Mouse (Mus musculus): Measurements from ENCODE around the gene Mylk3. TPM values are rescaled to one million over a fixed set of nuclear protein-coding genes. Genes with fewer than 3 reads are reported as not detected.

Gene Mylk3
- total RNA-seq, 2 experiments from 2014 or later: 3.6 to 5.2 TPM

GRCm38 (mm10) chr8:85380123-85380823 lies 5.9 kb downstream of the Mylk3 start:
- Histone ChIP-seq H3K27ac (no peak overlapping the region), H3K4me3 (no peak overlapping the region)
- no peak for TF ChIP-seq CTCF (IDR thresholded peaks at IDR 0.05)
- intact Hi-C loops (cut with DNase I): no loop called here
- no peak for DNase-seq (ENCODE audit: extremely low spot score in 1 of 2, low spot score in 2 of 2)

GRCm38 (mm10) chr8:85379142-85379781 lies 6.9 kb downstream of the Mylk3 start:
- DNase-seq (ENCODE audit: extremely low spot score in 1 of 2, low spot score in 2 of 2): no peak
- Histone ChIP-seq H3K4me3 (no peak overlapping the region), H3K27ac (no peak overlapping the region)
- TF ChIP-seq CTCF (IDR thresholded peaks at IDR 0.05): no peak
- intact Hi-C loops (cut with DNase I): no loop called here

- no peak for DNase-seq (ENCODE audit: extremely low spot score in 1 of 2, low spot score in 2 of 2)
- TF ChIP-seq CTCF (IDR thresholded peaks at IDR 0.05): no peak
- no peak overlapping the region for H3K27ac ChIP-seq
- intact Hi-C loops (cut with DNase I): no loop called here
- no peak overlapping the region for H3K4me3 ChIP-seq
Measured at GRCm38 (mm10) chr8:85376516-85376915, 9.6 kb downstream of the Mylk3 start.

GRCm38 (mm10) chr8:85374286-85374685 lies 11.9 kb downstream of the Mylk3 start:
- H3K4me3 ChIP-seq: no peak overlapping the region
- intact Hi-C loops (cut with DNase I): no loop called here
- DNase-seq (ENCODE audit: extremely low spot score in 1 of 2, low spot score in 2 of 2): no peak
- no peak overlapping the region for H3K27ac ChIP-seq
- no peak for TF ChIP-seq CTCF (IDR thresholded peaks at IDR 0.05)

- no peak for DNase-seq (ENCODE audit: extremely low spot score in 1 of 2, low spot score in 2 of 2)
- Histone ChIP-seq H3K27ac (no peak overlapping the region), H3K4me3 (no peak overlapping the region)
- intact Hi-C loops (cut with DNase I): no loop called here
- TF ChIP-seq CTCF (IDR thresholded peaks at IDR 0.05): no peak
Measured at GRCm38 (mm10) chr8:85373435-85374039, 12.6 kb downstream of the Mylk3 start.

- no peak for DNase-seq (ENCODE audit: extremely low spot score in 1 of 2, low spot score in 2 of 2)
- peak overlapping the region; percentile 24; the same call in 1 of the 2 replicates for H3K27ac ChIP-seq
- no peak for TF ChIP-seq CTCF (IDR thresholded peaks at IDR 0.05)
- intact Hi-C loops (cut with DNase I): no loop called here
- no peak overlapping the region for H3K4me3 ChIP-seq
Measured at GRCm38 (mm10) chr8:85372465-85372839, 13.7 kb downstream of the Mylk3 start.

- intact Hi-C loops (cut with DNase I): no loop called here
- no peak for TF ChIP-seq CTCF (IDR thresholded peaks at IDR 0.05)
- Histone ChIP-seq H3K4me3 (no peak overlapping the region), H3K27ac (peak overlapping the region; percentile 24; the same call in 1 of the 2 replicates)
- DNase-seq (ENCODE audit: extremely low spot score in 1 of 2, low spot score in 2 of 2): peak in 1 of 2 experiments; percentile 28
Measured at GRCm38 (mm10) chr8:85371736-85372464, 14.2 kb downstream of the Mylk3 start.

- intact Hi-C loops (cut with DNase I): no loop called here
- TF ChIP-seq CTCF (IDR thresholded peaks at IDR 0.05): no peak
- H3K27ac ChIP-seq: no peak overlapping the region
- no peak for DNase-seq (ENCODE audit: extremely low spot score in 1 of 2, low spot score in 2 of 2)
- H3K4me3 ChIP-seq: no peak overlapping the region
Measured at GRCm38 (mm10) chr8:85365176-85365575, 21.0 kb downstream of the Mylk3 start.

- intact Hi-C loops (cut with DNase I): no loop called here
- no peak for TF ChIP-seq CTCF (IDR thresholded peaks at IDR 0.05)
- Histone ChIP-seq H3K27ac (no peak overlapping the region), H3K4me3 (no peak overlapping the region)
- DNase-seq (ENCODE audit: extremely low spot score in 1 of 2, low spot score in 2 of 2): no peak
Measured at GRCm38 (mm10) chr8:85364628-85365027, 21.5 kb downstream of the Mylk3 start.

- Histone ChIP-seq H3K4me3 (no peak overlapping the region), H3K27ac (no peak overlapping the region)
- no peak for DNase-seq (ENCODE audit: extremely low spot score in 1 of 2, low spot score in 2 of 2)
- TF ChIP-seq CTCF (IDR thresholded peaks at IDR 0.05): no peak
- intact Hi-C loops (cut with DNase I): no loop called here
Measured at GRCm38 (mm10) chr8:85363406-85363805, 22.7 kb downstream of the Mylk3 start.

GRCm38 (mm10) chr8:85362211-85362610 lies 23.9 kb downstream of the Mylk3 start:
- TF ChIP-seq CTCF (IDR thresholded peaks at IDR 0.05): no peak

GRCm38 (mm10) chr8:85353287-85353686 lies 32.9 kb downstream of the Mylk3 start:
- H3K27ac ChIP-seq: no peak overlapping the region
- intact Hi-C loops (cut with DNase I): no loop called here
- DNase-seq (ENCODE audit: extremely low spot score in 1 of 2, low spot score in 2 of 2): no peak
- H3K4me3 ChIP-seq: no peak overlapping the region
- TF ChIP-seq CTCF (IDR thresholded peaks at IDR 0.05): no peak

More at GRCm38 (mm10) chr8:85362211-85362610, 23.9 kb downstream of the Mylk3 start:
- Histone ChIP-seq H3K27ac (no peak overlapping the region), H3K4me3 (no peak overlapping the region)
- intact Hi-C loops (cut with DNase I): no loop called here
- no peak for DNase-seq (ENCODE audit: extremely low spot score in 1 of 2, low spot score in 2 of 2)
